ENCODE assay signal across 17 mouse cellular contexts in genomic region chr6:101025816-101026215, GRCm38 (mm10).
"Had no signal": no experiment of that assay in that cellular context is flagged by ENCODE, and none has a peak within 500 bp of the region (broad histone marks: within the 10 kb centered on the region; RNA-seq: fewer than 3 reads in every experiment).

No protein-coding gene starts in this region.

- ATAC-seq: liver, embryonic 12.5 days; liver, postnatal 0 days; lung, postnatal 0 days; midbrain, embryonic 13.5 days; midbrain, embryonic 15.5 days; midbrain, embryonic 16.5 days had no signal

- DNase-seq: left cerebral cortex, postnatal 4 days; liver; liver, embryonic 13.5 days; liver, postnatal 0 days; lung, adult 18-20 months; lung, adult 2 months; lung, embryonic 14.5 days; lung, postnatal 10 days; lung, postnatal 14 days; lung, postnatal 36 days; lung, postnatal 4 days; midbrain, embryonic 14.5 days had no signal
